Mouse (Mus musculus): Measurements from ENCODE around the gene 1700067K01Rik.
A peak's percentile ranks its signal among the peaks of the same experiment; 100 is the strongest.
"Not testable (repeated sequence)": the region's sequence is repeated elsewhere in the genome, so short reads cannot be mapped to it uniquely, and the experiment has no call there.

The 1700067K01Rik gene

GRCm38 (mm10) chr8:83983222-83983621 lies 18.1 kb upstream of the 1700067K01Rik start:
- not testable (repeated sequence) for DNase-seq

GRCm38 (mm10) chr8:83989243-83989642 lies 12.1 kb upstream of the 1700067K01Rik start:
- DNase-seq, result no peak

- no peak for DNase-seq
These were observed 11.1 kb upstream of the 1700067K01Rik start for GRCm38 (mm10) chr8:83990170-83990569.

- DNase-seq, result no peak
These were observed 8.8 kb upstream of the 1700067K01Rik start for GRCm38 (mm10) chr8:83992488-83992887.

GRCm38 (mm10) chr8:83994030-83994429 lies 7.3 kb upstream of the 1700067K01Rik start:
- DNase-seq, result no peak

- DNase-seq, result no peak
These were observed 5.3 kb upstream of the 1700067K01Rik start for GRCm38 (mm10) chr8:83995973-83996372.

GRCm38 (mm10) chr8:83996567-83997505 lies 4.5 kb upstream of the 1700067K01Rik start:
- DNase-seq, result peak; percentile 95

- peak; percentile 80 for DNase-seq
These were observed 3.7 kb upstream of the 1700067K01Rik start, which contains the start of gene Samd1 for GRCm38 (mm10) chr8:83997511-83998141. TSS of gene Samd1 (plus strand) at chr8:83997672.

GRCm38 (mm10) chr8:83998231-83999056 lies 2.9 kb upstream of the 1700067K01Rik start:
- peak; percentile 85 for DNase-seq

- no peak for DNase-seq
These were observed 2.1 kb upstream of the 1700067K01Rik start for GRCm38 (mm10) chr8:83999057-83999705.

GRCm38 (mm10) chr8:83999825-84000224 lies 1.5 kb upstream of the 1700067K01Rik start:
- DNase-seq, result no peak

- no peak for DNase-seq
These were observed 1.8 kb downstream of the 1700067K01Rik start for GRCm38 (mm10) chr8:84002957-84003611.

- no peak for DNase-seq
These were observed 2.4 kb downstream of the 1700067K01Rik start for GRCm38 (mm10) chr8:84003612-84004246.

- peak; percentile 97 for DNase-seq
These were observed 3.4 kb downstream of the 1700067K01Rik start for GRCm38 (mm10) chr8:84004533-84005201.

- not testable (repeated sequence) for DNase-seq
These were observed 4.2 kb downstream of the 1700067K01Rik start for GRCm38 (mm10) chr8:84005502-84005901.

- peak; percentile 57 for DNase-seq
These were observed 7.1 kb downstream of the 1700067K01Rik start for GRCm38 (mm10) chr8:84008362-84008761.

- DNase-seq, result peak; percentile 91
These were observed 8.6 kb downstream of the 1700067K01Rik start for GRCm38 (mm10) chr8:84009876-84010275.

- peak; percentile 90 for DNase-seq
These were observed 9.6 kb downstream of the 1700067K01Rik start for GRCm38 (mm10) chr8:84010625-84011611.

All from embryo, embryonic 11 days (tissue).